Mouse (Mus musculus): ENCODE data around the gene Dusp28. TPM values are rescaled to one million over a fixed set of nuclear protein-coding genes. Genes with fewer than 3 reads are reported as not detected.

Dusp28 gene
- polyA plus RNA-seq (2012; ENCODE audit: insufficient read depth, low replicate concordance), result 1.8 and 4.1 TPM in 2 replicates

DNA sequence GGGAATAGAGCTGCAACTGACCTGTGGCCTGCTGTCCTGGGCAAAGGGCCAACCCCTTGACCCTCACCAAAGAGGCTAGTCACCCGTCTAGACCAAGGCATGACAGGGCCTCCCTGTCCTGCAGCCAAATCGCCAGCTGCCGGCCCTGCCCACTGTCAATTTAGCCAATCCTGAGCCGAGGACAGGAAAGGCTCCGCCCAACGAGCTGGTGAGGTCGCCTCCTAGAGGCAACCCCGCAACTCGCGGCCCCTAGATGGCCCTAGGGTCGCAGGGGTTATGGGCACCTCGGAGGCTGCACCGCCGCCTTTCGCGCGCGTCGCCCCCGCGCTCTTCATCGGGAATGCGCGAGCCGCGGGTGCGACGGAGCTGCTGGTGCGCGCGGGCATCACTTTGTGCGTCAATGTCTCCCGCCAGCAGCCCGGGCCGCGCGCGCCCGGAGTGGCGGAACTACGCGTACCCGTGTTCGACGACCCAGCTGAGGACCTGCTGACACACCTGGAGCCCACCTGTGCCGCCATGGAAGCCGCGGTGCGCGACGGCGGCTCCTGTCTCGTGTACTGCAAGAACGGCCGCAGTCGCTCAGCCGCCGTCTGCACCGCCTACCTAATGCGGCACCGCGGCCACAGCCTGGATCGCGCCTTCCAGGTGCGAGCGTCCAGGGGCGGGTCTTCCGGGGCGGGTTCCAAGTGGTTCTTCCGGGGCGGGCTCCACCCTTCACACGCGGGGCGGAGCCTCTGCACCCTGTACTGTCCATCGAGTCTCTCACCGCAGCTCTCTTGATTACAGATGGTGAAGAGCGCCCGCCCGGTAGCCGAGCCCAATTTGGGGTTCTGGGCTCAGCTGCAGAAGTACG lies at the start of gene Dusp28:
TSS of gene Dusp28 (plus strand) at position 203 of the 853 bp plus-strand sequence.
- TF ChIP-seq FLI1 (IDR thresholded peaks at IDR 0.05; ENCODE audit: low read length), result no peak
- TF ChIP-seq GATA1 (IDR thresholded peaks at IDR 0.05; ENCODE audit: borderline replicate concordance, low read length), result no peak
- H3K4me3 ChIP-seq (replicated peaks), result peak within 1 kb of the TSS; percentile 97
- H3K9me3 ChIP-seq, result peaks cover 4% of the 10 kb centered on the region; the same call in 1 of the 2 replicates
- peaks cover 22% of the 10 kb centered on the region for H3K27me3 ChIP-seq (replicated peaks)
- H3K36me3 ChIP-seq (replicated peaks; ENCODE audit: low read length), result peaks cover 5% of the 10 kb centered on the region
- peaks cover 62% of the 10 kb centered on the region for H3K4me1 ChIP-seq

DNA sequence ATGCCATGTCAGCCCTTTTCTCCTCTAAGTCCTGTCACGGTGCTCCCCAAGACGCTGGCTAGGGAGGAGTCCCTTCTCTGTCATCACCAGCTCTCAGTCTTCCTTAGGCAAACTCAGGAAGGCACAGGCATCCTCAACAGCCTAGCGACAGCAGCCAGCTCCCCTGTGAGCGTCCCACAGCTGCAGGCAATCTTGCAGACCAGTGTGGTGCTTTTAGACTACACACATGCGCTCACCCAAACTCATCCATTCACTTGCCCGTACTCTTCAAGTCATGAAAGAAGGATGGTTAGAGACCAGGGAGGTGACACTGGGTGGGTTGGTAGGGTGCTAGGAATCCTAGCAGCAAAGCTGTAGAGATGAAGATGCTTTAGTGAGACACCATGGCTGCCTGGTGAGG lies 45.3 kb upstream of the Dusp28 start:
- no peaks in the 10 kb centered on the region for H3K9me3 ChIP-seq
- H3K4me1 ChIP-seq, result no peaks in the 10 kb centered on the region
- H3K27me3 ChIP-seq (replicated peaks), result peaks cover 60% of the 10 kb centered on the region
- H3K4me3 ChIP-seq (replicated peaks), result no peak overlapping the region
- no peaks in the 10 kb centered on the region for H3K36me3 ChIP-seq (replicated peaks; ENCODE audit: low read length)
- TF ChIP-seq FLI1 (IDR thresholded peaks at IDR 0.05; ENCODE audit: low read length), result no peak
- no peak for TF ChIP-seq GATA1 (IDR thresholded peaks at IDR 0.05; ENCODE audit: borderline replicate concordance, low read length)

GRCm38 (mm10) chr1:92863268-92863667 lies 43.5 kb upstream of the Dusp28 start:
- peaks cover 69% of the 10 kb centered on the region for H3K27me3 ChIP-seq (replicated peaks)
- peaks cover 3% of the 10 kb centered on the region; the same call in 1 of the 2 replicates for H3K9me3 ChIP-seq
- H3K36me3 ChIP-seq (replicated peaks; ENCODE audit: low read length), result no peaks in the 10 kb centered on the region
- TF ChIP-seq FLI1 (IDR thresholded peaks at IDR 0.05; ENCODE audit: low read length), result no peak
- TF ChIP-seq GATA1 (IDR thresholded peaks at IDR 0.05; ENCODE audit: borderline replicate concordance, low read length), result no peak
- peaks cover 12% of the 10 kb centered on the region for H3K4me1 ChIP-seq
- H3K4me3 ChIP-seq (replicated peaks), result no peak overlapping the region

DNA sequence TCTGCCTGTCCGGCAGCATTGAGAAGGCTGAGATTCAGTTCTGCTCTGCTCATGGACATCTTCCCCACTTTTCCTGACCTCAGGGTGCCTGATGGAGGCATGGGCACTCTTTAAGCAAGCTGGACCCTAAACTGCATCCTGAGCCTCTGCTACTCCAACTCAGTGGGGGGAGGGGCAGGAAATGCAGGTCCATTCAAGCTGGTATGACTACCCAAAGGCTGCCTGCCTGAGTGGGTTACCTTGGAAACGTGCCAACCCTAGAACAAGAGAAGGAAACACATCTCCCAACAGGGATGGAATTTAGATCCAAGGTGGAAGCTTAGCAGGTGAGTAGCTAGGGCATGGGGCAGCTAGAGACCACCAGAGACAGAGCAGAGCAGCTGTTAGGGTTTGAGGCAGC lies 40.6 kb upstream of the Dusp28 start:
- Histone ChIP-seq H3K4me1 (peaks cover 12% of the 10 kb centered on the region), H3K4me3 (replicated peaks) (no peak overlapping the region), H3K36me3 (replicated peaks; ENCODE audit: low read length) (no peaks in the 10 kb centered on the region), H3K9me3 (peaks cover 4% of the 10 kb centered on the region; the same call in 1 of the 2 replicates), H3K27me3 (replicated peaks) (peaks cover 71% of the 10 kb centered on the region)
- TF ChIP-seq GATA1 (IDR thresholded peaks at IDR 0.05; ENCODE audit: borderline replicate concordance, low read length), result no peak
- TF ChIP-seq FLI1 (IDR thresholded peaks at IDR 0.05; ENCODE audit: low read length), result no peak

GRCm38 (mm10) chr1:92869985-92870384 lies 36.8 kb upstream of the Dusp28 start:
- H3K4me3 ChIP-seq (replicated peaks), result no peak overlapping the region
- no peaks in the 10 kb centered on the region for H3K36me3 ChIP-seq (replicated peaks; ENCODE audit: low read length)
- peaks cover 12% of the 10 kb centered on the region for H3K4me1 ChIP-seq
- peaks cover 9% of the 10 kb centered on the region for H3K9me3 ChIP-seq
- TF ChIP-seq FLI1 (IDR thresholded peaks at IDR 0.05; ENCODE audit: low read length) (no peak), GATA1 (IDR thresholded peaks at IDR 0.05; ENCODE audit: borderline replicate concordance, low read length) (no peak)
- H3K27me3 ChIP-seq (replicated peaks), result peaks cover 79% of the 10 kb centered on the region

- Histone ChIP-seq H3K9me3 (peaks cover 9% of the 10 kb centered on the region), H3K36me3 (replicated peaks; ENCODE audit: low read length) (no peaks in the 10 kb centered on the region), H3K4me3 (replicated peaks) (no peak overlapping the region), H3K27me3 (replicated peaks) (peaks cover 79% of the 10 kb centered on the region), H3K4me1 (peaks cover 6% of the 10 kb centered on the region)
- TF ChIP-seq FLI1 (IDR thresholded peaks at IDR 0.05; ENCODE audit: low read length) (no peak), GATA1 (IDR thresholded peaks at IDR 0.05; ENCODE audit: borderline replicate concordance, low read length) (no peak)
Measured at GRCm38 (mm10) chr1:92872666-92873065, 34.1 kb upstream of the Dusp28 start.

- Histone ChIP-seq H3K4me1 (no peaks in the 10 kb centered on the region), H3K4me3 (replicated peaks) (no peak overlapping the region), H3K9me3 (peaks cover 5% of the 10 kb centered on the region; the same call in 1 of the 2 replicates), H3K27me3 (replicated peaks) (peaks cover 80% of the 10 kb centered on the region), H3K36me3 (replicated peaks; ENCODE audit: low read length) (no peaks in the 10 kb centered on the region)
- TF ChIP-seq FLI1 (IDR thresholded peaks at IDR 0.05; ENCODE audit: low read length), result no peak
- no peak for TF ChIP-seq GATA1 (IDR thresholded peaks at IDR 0.05; ENCODE audit: borderline replicate concordance, low read length)
Measured at GRCm38 (mm10) chr1:92874011-92874410, 32.8 kb upstream of the Dusp28 start.

GRCm38 (mm10) chr1:92875360-92876111 lies 31.2 kb upstream of the Dusp28 start:
- H3K27me3 ChIP-seq (replicated peaks), result peaks cover 77% of the 10 kb centered on the region
- TF ChIP-seq GATA1 (IDR thresholded peaks at IDR 0.05; ENCODE audit: borderline replicate concordance, low read length), result no peak
- no peak for TF ChIP-seq FLI1 (IDR thresholded peaks at IDR 0.05; ENCODE audit: low read length)
- peaks cover 5% of the 10 kb centered on the region; the same call in 1 of the 2 replicates for H3K9me3 ChIP-seq
- no peak overlapping the region for H3K4me3 ChIP-seq (replicated peaks)
- H3K36me3 ChIP-seq (replicated peaks; ENCODE audit: low read length), result no peaks in the 10 kb centered on the region
- no peaks in the 10 kb centered on the region for H3K4me1 ChIP-seq

DNA sequence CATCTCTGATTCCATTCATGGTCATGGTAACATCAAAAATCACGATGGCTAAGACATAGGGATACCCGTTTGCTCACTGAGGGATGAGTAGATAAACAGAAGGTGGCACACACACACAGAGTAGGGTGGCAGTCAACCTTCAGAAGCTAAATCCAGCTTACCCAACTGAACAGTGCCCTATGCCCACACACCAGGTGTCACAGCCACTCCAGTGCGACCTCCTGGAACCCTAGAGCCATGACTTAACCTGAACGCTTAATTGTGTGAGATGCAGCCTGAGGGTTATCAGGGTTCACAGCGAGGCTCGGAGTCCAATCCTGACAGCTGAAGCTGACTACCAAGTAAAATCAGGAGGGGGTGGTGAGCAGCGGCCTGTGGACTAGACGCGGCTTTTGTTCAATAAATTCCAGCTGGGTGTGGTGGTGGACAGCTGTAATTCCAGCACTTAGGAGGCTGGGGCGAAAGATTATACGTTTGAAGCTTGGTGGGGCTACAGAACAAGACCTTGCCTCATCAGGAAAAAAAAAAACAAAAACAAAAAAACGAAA lies 29.3 kb upstream of the Dusp28 start:
- Histone ChIP-seq H3K36me3 (replicated peaks; ENCODE audit: low read length) (no peaks in the 10 kb centered on the region), H3K4me1 (no peaks in the 10 kb centered on the region; the same call in 1 of the 2 replicates), H3K4me3 (replicated peaks) (no peak overlapping the region), H3K27me3 (replicated peaks) (peaks cover 78% of the 10 kb centered on the region), H3K9me3 (peaks cover 5% of the 10 kb centered on the region; the same call in 1 of the 2 replicates)
- no peak for TF ChIP-seq GATA1 (IDR thresholded peaks at IDR 0.05; ENCODE audit: borderline replicate concordance, low read length)
- no peak for TF ChIP-seq FLI1 (IDR thresholded peaks at IDR 0.05; ENCODE audit: low read length)

Data from megakaryocyte, embryonic 14.5 days (primary cell).